Mouse (Mus musculus): Measurements from ENCODE around the gene Itga10. TPM values are rescaled to one million over a fixed set of nuclear protein-coding genes. Genes with fewer than 3 reads are reported as not detected.
"Not testable (repeated sequence)": the region's sequence is repeated elsewhere in the genome, so short reads cannot be mapped to it uniquely, and the experiment has no call there.

The Itga10 gene
- polyA plus RNA-seq, 1 experiment from 2014 or later: 0.49 TPM

- no peak overlapping the region for H3K9ac ChIP-seq
- no peak overlapping the region for H3K4me3 ChIP-seq (replicated peaks)
- no peaks in the 10 kb centered on the region for H3K36me3 ChIP-seq
- H3K27ac ChIP-seq: no peak overlapping the region
- H3K4me1 ChIP-seq (replicated peaks): peaks cover 12% of the 10 kb centered on the region; the same call in 1 of the 2 replicates
- no peaks in the 10 kb centered on the region for H3K9me3 ChIP-seq
- 78% methylated on average over 4 of the region's 4 CpGs for WGBS
- no peaks in the 10 kb centered on the region for H3K27me3 ChIP-seq (replicated peaks)
- no peak for ATAC-seq
- no peak overlapping the region for H3K4me2 ChIP-seq (replicated peaks)
Measured at GRCm38 (mm10) chr3:96673514-96673913, 28.1 kb downstream of the Itga10 start.

DNA sequence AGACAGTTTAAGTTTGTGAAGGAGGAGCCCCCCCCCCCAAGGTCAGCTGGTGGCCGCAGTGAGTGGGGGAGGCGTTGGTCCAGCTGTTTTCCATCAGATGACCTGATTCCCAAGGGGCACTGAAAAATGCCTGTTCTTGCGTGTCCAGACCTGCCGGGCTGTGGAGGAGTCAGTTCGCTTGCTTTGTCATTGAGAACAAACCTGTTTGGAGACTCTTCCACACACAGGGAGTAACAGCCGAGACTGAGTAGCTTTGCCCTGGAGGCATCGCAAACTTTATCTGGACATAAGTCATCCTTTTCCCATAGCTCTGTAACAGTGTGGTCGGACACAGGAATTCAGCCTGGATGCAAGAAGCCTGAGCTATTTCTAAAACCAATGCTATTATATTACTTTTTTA lies 29.1 kb downstream of the Itga10 start:
- H3K4me2 ChIP-seq (replicated peaks): no peak overlapping the region
- H3K4me3 ChIP-seq (replicated peaks): no peak overlapping the region
- H3K36me3 ChIP-seq: no peaks in the 10 kb centered on the region
- H3K27ac ChIP-seq: no peak overlapping the region
- ATAC-seq: no peak
- no peak overlapping the region for H3K9ac ChIP-seq
- no peaks in the 10 kb centered on the region for H3K9me3 ChIP-seq
- H3K4me1 ChIP-seq (replicated peaks): peaks cover 12% of the 10 kb centered on the region; the same call in 1 of the 2 replicates
- WGBS: 37% methylated on average over 8 of the region's 8 CpGs
- no peaks in the 10 kb centered on the region for H3K27me3 ChIP-seq (replicated peaks)

- H3K27me3 ChIP-seq (replicated peaks): no peaks in the 10 kb centered on the region
- H3K4me3 ChIP-seq (replicated peaks): no peak overlapping the region
- no peaks in the 10 kb centered on the region for H3K36me3 ChIP-seq
- no peak overlapping the region for H3K27ac ChIP-seq
- H3K4me2 ChIP-seq (replicated peaks): no peak overlapping the region
- 71% methylated on average over 3 of the region's 3 CpGs for WGBS
- ATAC-seq: 0 out of 2 replicates have a peak, but pooled peaks have one; percentile 3
- no peaks in the 10 kb centered on the region for H3K9me3 ChIP-seq
- peaks cover 12% of the 10 kb centered on the region; the same call in 1 of the 2 replicates for H3K4me1 ChIP-seq (replicated peaks)
- no peak overlapping the region for H3K9ac ChIP-seq
Measured at GRCm38 (mm10) chr3:96675171-96675570, 29.8 kb downstream of the Itga10 start.

DNA sequence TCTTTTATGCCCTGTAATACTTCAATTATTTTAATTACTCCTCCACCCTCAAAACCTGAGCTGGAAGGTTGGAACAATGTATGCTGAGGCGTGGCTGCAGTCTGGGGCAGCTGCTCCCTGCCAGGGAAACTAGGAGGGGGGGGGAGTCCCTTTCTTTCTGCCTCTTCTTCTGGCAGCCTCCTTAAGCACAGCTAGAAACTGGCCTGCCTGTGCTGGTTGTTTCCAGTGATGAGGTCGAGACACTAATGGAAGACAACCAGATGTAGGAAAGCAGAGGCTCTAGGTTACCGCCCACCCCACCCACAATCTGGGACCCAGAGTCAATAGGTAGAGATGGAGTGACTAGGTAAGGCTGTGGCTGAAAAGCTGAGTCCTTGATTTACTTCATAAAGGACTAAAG lies 30.3 kb downstream of the Itga10 start:
- no peaks in the 10 kb centered on the region for H3K9me3 ChIP-seq
- 0 out of 2 replicates have a peak, but pooled peaks cover 7% of the 10 kb centered on the region for H3K4me1 ChIP-seq (replicated peaks)
- H3K4me2 ChIP-seq (replicated peaks): no peak overlapping the region
- ATAC-seq: peak; percentile 22
- H3K27ac ChIP-seq: no peak overlapping the region
- no peak overlapping the region for H3K4me3 ChIP-seq (replicated peaks)
- H3K9ac ChIP-seq: no peak overlapping the region
- H3K36me3 ChIP-seq: no peaks in the 10 kb centered on the region
- 55% methylated on average over 3 of the region's 3 CpGs for WGBS
- 0 out of 2 replicates have a peak, but pooled peaks cover 2% of the 10 kb centered on the region for H3K27me3 ChIP-seq (replicated peaks)

GRCm38 (mm10) chr3:96678456-96678855 lies 33.1 kb downstream of the Itga10 start:
- Histone ChIP-seq H3K27ac (no peak overlapping the region), H3K36me3 (no peaks in the 10 kb centered on the region), H3K4me1 (replicated peaks) (0 out of 2 replicates have a peak, but pooled peaks cover 7% of the 10 kb centered on the region), H3K9ac (no peak overlapping the region), H3K27me3 (replicated peaks) (0 out of 2 replicates have a peak, but pooled peaks cover 2% of the 10 kb centered on the region), H3K9me3 (no peaks in the 10 kb centered on the region), H3K4me2 (replicated peaks) (no peak overlapping the region), H3K4me3 (replicated peaks) (no peak overlapping the region)
- WGBS: 68% methylated on average over 7 of the region's 7 CpGs
- no peak for ATAC-seq

GRCm38 (mm10) chr3:96679159-96679674 lies 33.8 kb downstream of the Itga10 start:
- no peak overlapping the region; the same call in 1 of the 2 replicates for H3K4me2 ChIP-seq (replicated peaks)
- 0 out of 2 replicates have a peak overlapping the region, but pooled peaks have one; percentile 38 for H3K27ac ChIP-seq

GRCm38 (mm10) chr3:96680269-96680956 lies 35.0 kb downstream of the Itga10 start:
- H3K27ac ChIP-seq: no peak overlapping the region
- no peak for ATAC-seq

More at GRCm38 (mm10) chr3:96679159-96679674, 33.8 kb downstream of the Itga10 start:
- no peaks in the 10 kb centered on the region for H3K9me3 ChIP-seq
- no peak overlapping the region for H3K9ac ChIP-seq
- 25% methylated on average over 5 of the region's 5 CpGs for WGBS
- H3K27me3 ChIP-seq (replicated peaks): peaks cover 2% of the 10 kb centered on the region; the same call in 1 of the 2 replicates
- H3K4me1 ChIP-seq (replicated peaks): 0 out of 2 replicates have a peak, but pooled peaks cover 7% of the 10 kb centered on the region
- ATAC-seq: peak; percentile 81
- H3K4me3 ChIP-seq (replicated peaks): no peak overlapping the region
- H3K36me3 ChIP-seq: no peaks in the 10 kb centered on the region

GRCm38 (mm10) chr3:96683496-96683895 lies 38.1 kb downstream of the Itga10 start:
- 85% methylated on average over 3 of the region's 3 CpGs for WGBS
- Histone ChIP-seq H3K36me3 (no peaks in the 10 kb centered on the region), H3K4me2 (replicated peaks) (no peak overlapping the region), H3K9me3 (no peaks in the 10 kb centered on the region), H3K4me1 (replicated peaks) (no peaks in the 10 kb centered on the region), H3K27ac (no peak overlapping the region), H3K27me3 (replicated peaks) (peaks cover 10% of the 10 kb centered on the region), H3K9ac (no peak overlapping the region), H3K4me3 (replicated peaks) (no peak overlapping the region)
- ATAC-seq: no peak

More at GRCm38 (mm10) chr3:96680269-96680956, 35.0 kb downstream of the Itga10 start:
- H3K36me3 ChIP-seq: no peaks in the 10 kb centered on the region
- 0 out of 2 replicates have a peak, but pooled peaks cover 4% of the 10 kb centered on the region for H3K4me1 ChIP-seq (replicated peaks)
- no peaks in the 10 kb centered on the region for H3K9me3 ChIP-seq
- H3K4me3 ChIP-seq (replicated peaks): no peak overlapping the region
- no peak overlapping the region for H3K4me2 ChIP-seq (replicated peaks)
- peaks cover 10% of the 10 kb centered on the region for H3K27me3 ChIP-seq (replicated peaks)
- 33% methylated on average over 12 of the region's 12 CpGs for WGBS
- H3K9ac ChIP-seq: no peak overlapping the region

GRCm38 (mm10) chr3:96684151-96684821 lies 38.9 kb downstream of the Itga10 start:
- ATAC-seq: no peak
- Histone ChIP-seq H3K4me2 (replicated peaks) (peak overlapping the region; percentile 68), H3K27me3 (replicated peaks) (peaks cover 10% of the 10 kb centered on the region), H3K9me3 (no peaks in the 10 kb centered on the region), H3K27ac (no peak overlapping the region), H3K4me1 (replicated peaks) (no peaks in the 10 kb centered on the region), H3K4me3 (replicated peaks) (peak overlapping the region; percentile 27), H3K36me3 (no peaks in the 10 kb centered on the region), H3K9ac (peak overlapping the region; percentile 42)
- 52% methylated on average over 17 of the region's 17 CpGs for WGBS

DNA sequence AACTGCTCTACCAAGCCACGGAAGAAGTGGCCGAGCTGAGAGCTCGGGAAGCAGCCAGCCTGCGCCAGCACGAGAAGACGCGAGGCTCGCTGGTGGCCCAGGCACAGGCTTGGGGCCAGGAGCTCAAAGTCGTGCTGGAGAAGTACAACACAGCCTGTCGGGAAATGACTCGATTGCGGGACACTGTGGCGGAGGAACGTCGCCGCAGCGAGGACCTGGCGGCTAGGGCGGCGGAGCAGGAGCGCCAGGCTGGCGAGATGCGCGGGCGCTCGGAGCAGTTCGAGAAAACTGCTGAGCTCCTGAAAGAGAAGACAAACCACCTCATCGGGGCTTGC lies 39.4 kb downstream of the Itga10 start:
- H3K4me3 ChIP-seq (replicated peaks): peak overlapping the region; percentile 27
- 16% methylated on average over 28 of the region's 28 CpGs for WGBS
- peak overlapping the region; percentile 42 for H3K9ac ChIP-seq
- no peaks in the 10 kb centered on the region for H3K9me3 ChIP-seq
- peaks cover 10% of the 10 kb centered on the region for H3K27me3 ChIP-seq (replicated peaks)
- H3K27ac ChIP-seq: no peak overlapping the region
- no peaks in the 10 kb centered on the region for H3K36me3 ChIP-seq
- peak overlapping the region; percentile 68 for H3K4me2 ChIP-seq (replicated peaks)
- no peaks in the 10 kb centered on the region for H3K4me1 ChIP-seq (replicated peaks)
- no peak for ATAC-seq

GRCm38 (mm10) chr3:96686057-96686456 lies 40.7 kb downstream of the Itga10 start:
- H3K4me1 ChIP-seq (replicated peaks); H3K9me3 ChIP-seq; H3K36me3 ChIP-seq; H3K4me2 ChIP-seq (replicated peaks); ATAC-seq; H3K27me3 ChIP-seq (replicated peaks); H3K4me3 ChIP-seq (replicated peaks); H3K27ac ChIP-seq; H3K9ac ChIP-seq: not testable (repeated sequence)
- WGBS: 91% methylated on average over 5 of the region's 5 CpGs

DNA sequence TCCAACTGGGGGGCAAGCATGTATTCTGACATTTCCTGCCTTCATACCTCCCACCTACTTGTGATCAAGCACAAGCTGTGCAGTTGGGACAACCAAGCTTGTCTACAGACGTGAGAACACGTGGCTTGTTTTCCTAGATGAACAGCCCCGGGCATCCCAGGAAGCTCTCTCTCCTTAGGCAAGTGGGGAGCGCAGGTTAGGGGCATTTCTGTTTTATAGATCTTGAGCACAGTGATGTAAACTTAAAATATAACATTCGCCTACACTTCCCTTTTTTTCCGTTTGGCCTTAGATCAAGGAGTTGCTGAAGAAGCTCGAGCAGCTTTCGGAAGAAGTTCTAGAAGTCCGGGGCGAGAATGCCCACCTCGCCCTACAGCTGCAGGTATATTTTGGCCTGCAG lies 43.5 kb downstream of the Itga10 start:
- Histone ChIP-seq H3K36me3 (no peaks in the 10 kb centered on the region), H3K4me1 (replicated peaks) (no peaks in the 10 kb centered on the region), H3K9ac (no peak overlapping the region), H3K9me3 (no peaks in the 10 kb centered on the region), H3K4me3 (replicated peaks) (no peak overlapping the region), H3K4me2 (replicated peaks) (no peak overlapping the region), H3K27me3 (replicated peaks) (peaks cover 8% of the 10 kb centered on the region), H3K27ac (no peak overlapping the region)
- no peak for ATAC-seq
- 78% methylated on average over 11 of the region's 11 CpGs for WGBS
